Mouse (Mus musculus) midbrain, embryonic 14.5 days (tissue): Measurements from ENCODE around the gene Cxcl10. TPM values are rescaled to one million over a fixed set of nuclear protein-coding genes. Genes with fewer than 3 reads are reported as not detected.
A peak's percentile ranks its signal among the peaks of the same experiment; 100 is the strongest.

ENCODE experiments used
- ATAC-seq: fragments of 200-750 bp; cut with Nextera tagmentation; 2 replicates; pipeline ENCODE4 v1.8.0; 2017; ENCODE audit warnings: moderate number of reproducible peaks, moderate library complexity; ENCODE audit not compliant: low FRiP score, low TSS enrichment
- DNase-seq: peaks from one replicate; pipeline ENCODE4 v3.0.0-alpha.2; 2015
- H3K27ac ChIP-seq: fragments of 300-500 bp; sonication (generic); replicated peaks from 2 replicates; pipeline ENCODE4 v1.5.1; 2014; ENCODE audit warnings: mild to moderate bottlenecking, low read depth, low read length, moderate library complexity
- H3K27me3 ChIP-seq: fragments of 300-500 bp; sonication (generic); 2 replicates; pipeline ENCODE4 v1.6.1; 2014; ENCODE audit warnings: low read length, control low read depth, mixed read lengths; ENCODE audit not compliant: control insufficient read depth, insufficient read depth
- H3K36me3 ChIP-seq: fragments of 300-500 bp; sonication (generic); 2 replicates; pipeline ENCODE4 v1.6.1; 2014; ENCODE audit warnings: low read length, control low read depth; ENCODE audit not compliant: control insufficient read depth, insufficient read depth
- H3K4me1 ChIP-seq: fragments of 300-500 bp; sonication (generic); 2 replicates; pipeline ENCODE4 v1.6.1; 2014; ENCODE audit warnings: mild to moderate bottlenecking, antibody characterized with exemption, low read length, control low read depth; ENCODE audit not compliant: control insufficient read depth, insufficient read depth
- H3K4me2 ChIP-seq: fragments of 300-500 bp; sonication (generic); 2 replicates; pipeline ENCODE4 v1.6.1; 2014; ENCODE audit warnings: mild to moderate bottlenecking, low read length, moderate library complexity
- H3K4me3 ChIP-seq: fragments of 300-500 bp; sonication (generic); replicated peaks from 2 replicates; pipeline ENCODE4 v1.5.1; 2014; ENCODE audit warnings: low read depth, low read length
- H3K9ac ChIP-seq: fragments of 300-500 bp; sonication (generic); replicated peaks from 2 replicates; pipeline ENCODE4 v1.6.1; 2014; ENCODE audit warnings: mild to moderate bottlenecking, low read length, moderate library complexity
- H3K9me3 ChIP-seq: fragments of 300-500 bp; sonication (generic); 2 replicates; pipeline ENCODE4 v1.6.1; 2016; ENCODE audit warnings: low read length, control low read depth, mixed read lengths; ENCODE audit not compliant: control insufficient read depth
- WGBS: fragments of 180-500 bp; shearing (Covaris S2); extraction: QIAGEN DNeasy Blood & Tissue Kit; methylation state at CpG from one replicate; pipeline ENCODE4 v1.1.7; 2014; 5-methylcytosine and 5-hydroxymethylcytosine counted together
- polyA plus RNA-seq: library from polyadenylated mRNA; unstranded; fragments of >200 nt; fragmentation: Nextera tagmentation; extraction: Ambion mirVana; gene quantifications from 2 replicates; pipeline ENCODE4 v1.2.1, GENCODE M21; 2014

Gene Cxcl10
- polyA plus RNA-seq, 1 experiment from 2014 or later: 3.5 TPM

DNA sequence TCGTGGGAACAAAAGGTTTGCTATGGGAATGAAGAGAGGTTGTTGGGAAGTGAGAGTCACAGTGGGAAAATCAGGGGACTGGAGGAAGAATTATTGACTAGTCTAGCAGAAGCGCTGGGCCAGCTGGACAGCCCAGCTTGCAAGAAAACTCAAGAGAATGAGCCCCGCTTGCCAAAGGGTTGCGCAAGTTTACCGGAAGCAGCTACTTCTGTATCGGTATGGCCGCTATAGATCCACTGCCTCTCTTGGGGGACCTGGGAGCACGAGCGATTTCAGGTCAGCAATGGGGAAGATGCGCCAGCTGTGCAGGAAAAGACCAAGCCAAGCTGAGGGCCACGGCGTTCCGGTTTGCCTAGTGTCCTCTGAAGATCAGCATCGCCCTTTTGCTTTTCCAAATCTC lies 30.1 kb downstream of the Cxcl10 start:
- WGBS: 93% methylated on average over 14 of the region's 14 CpGs
- Histone ChIP-seq H3K4me2 (no peak overlapping the region), H3K27me3 (no peaks in the 10 kb centered on the region), H3K4me1 (no peaks in the 10 kb centered on the region), H3K9ac (no peak overlapping the region), H3K9me3 (no peaks in the 10 kb centered on the region), H3K27ac (no peak overlapping the region), H3K4me3 (no peak overlapping the region), H3K36me3 (no peaks in the 10 kb centered on the region)
- no peak for ATAC-seq
- no peak for DNase-seq

DNA sequence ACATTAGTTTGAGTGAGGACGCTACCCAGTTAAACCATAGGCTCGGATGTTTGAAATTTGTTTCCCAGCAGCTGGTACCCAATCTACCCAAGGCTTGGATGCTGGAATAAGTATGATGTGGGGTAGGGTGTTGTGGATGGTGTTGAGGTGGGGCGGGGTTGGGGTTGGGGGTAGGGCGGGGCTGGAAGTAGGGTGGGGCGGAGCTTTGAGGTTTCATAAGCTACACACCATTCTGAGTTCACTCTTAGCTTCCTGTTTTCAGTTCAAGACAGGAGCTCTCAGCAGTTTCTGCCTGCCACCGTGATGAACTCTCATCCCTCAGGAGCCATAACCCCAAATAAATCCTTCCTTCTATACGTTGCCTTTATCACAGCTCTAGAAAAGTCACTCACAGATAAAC lies 30.6 kb downstream of the Cxcl10 start:
- H3K4me1 ChIP-seq: no peaks in the 10 kb centered on the region
- no peak for ATAC-seq
- no peaks in the 10 kb centered on the region for H3K27me3 ChIP-seq
- no peak overlapping the region for H3K4me3 ChIP-seq
- 91% methylated on average over 7 of the region's 7 CpGs for WGBS
- H3K9ac ChIP-seq: no peak overlapping the region
- no peak overlapping the region for H3K4me2 ChIP-seq
- H3K9me3 ChIP-seq: no peaks in the 10 kb centered on the region
- H3K27ac ChIP-seq: no peak overlapping the region
- no peaks in the 10 kb centered on the region for H3K36me3 ChIP-seq
- no peak for DNase-seq

DNA sequence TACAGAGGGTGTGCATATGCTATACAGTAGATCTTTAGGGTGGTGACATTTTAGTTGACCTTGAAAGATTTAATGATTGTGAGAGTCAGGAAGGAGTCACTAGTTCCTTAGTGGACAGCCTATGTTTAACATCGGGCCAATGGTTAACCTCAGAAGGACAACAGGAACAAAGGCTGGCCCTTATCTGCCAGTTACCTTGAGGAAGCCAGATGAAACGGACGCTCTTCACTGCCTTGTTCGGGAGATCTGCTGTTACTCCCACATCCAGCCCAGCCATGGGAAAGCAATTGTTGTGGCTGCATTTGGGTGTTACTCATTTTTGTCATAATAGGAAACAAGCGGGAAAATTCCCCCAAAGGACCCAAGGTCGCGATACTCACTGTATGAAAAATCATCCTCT lies 34.9 kb downstream of the Cxcl10 start:
- ATAC-seq: no peak
- 80% methylated on average over 7 of the region's 7 CpGs for WGBS

DNA sequence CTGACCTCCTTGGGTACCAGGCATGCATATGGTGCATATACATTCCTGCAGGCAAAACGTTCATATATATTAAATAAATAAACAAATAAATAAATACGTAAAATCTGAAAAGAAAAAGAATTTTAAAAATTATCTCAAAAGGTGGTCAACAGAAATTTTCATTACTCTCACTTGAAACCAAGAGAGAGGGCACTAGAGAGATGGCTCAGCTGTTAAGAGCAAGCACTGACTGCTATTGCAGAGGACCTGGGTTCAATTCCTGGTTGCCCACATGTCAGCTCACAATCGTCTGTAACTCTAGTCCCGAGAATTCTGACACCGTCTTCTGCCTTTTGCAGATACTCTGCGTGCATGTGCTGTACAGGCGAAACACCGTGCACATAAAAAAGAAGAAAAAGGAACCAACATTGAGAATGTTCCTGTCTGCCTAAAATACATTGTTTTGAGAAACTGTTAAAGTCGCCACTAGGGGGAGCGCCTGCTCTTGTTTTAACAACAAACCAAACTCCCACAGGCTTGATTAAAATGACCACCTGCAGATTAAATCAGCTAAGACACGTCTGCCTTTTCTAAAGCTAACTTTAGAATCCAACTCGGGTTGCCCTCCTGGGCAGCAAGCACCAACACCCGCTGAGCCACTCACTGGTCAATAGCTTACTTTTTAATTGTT lies 36.5 kb downstream of the Cxcl10 start:
- Histone ChIP-seq H3K36me3 (no peaks in the 10 kb centered on the region), H3K4me1 (peaks cover 10% of the 10 kb centered on the region), H3K9me3 (no peaks in the 10 kb centered on the region), H3K4me2 (no peak overlapping the region), H3K27me3 (no peaks in the 10 kb centered on the region), H3K4me3 (no peak overlapping the region), H3K9ac (no peak overlapping the region), H3K27ac (no peak overlapping the region)
- WGBS: 16% methylated on average over 13 of the region's 13 CpGs
- DNase-seq (peak; percentile 96), ATAC-seq (no peak)

More for the DNA sequence above, 34.9 kb downstream of the Cxcl10 start:
- Histone ChIP-seq H3K27me3 (no peaks in the 10 kb centered on the region), H3K9me3 (no peaks in the 10 kb centered on the region), H3K4me2 (no peak overlapping the region), H3K4me1 (peaks cover 6% of the 10 kb centered on the region), H3K4me3 (no peak overlapping the region), H3K36me3 (no peaks in the 10 kb centered on the region), H3K9ac (no peak overlapping the region), H3K27ac (no peak overlapping the region)
- DNase-seq: no peak

DNA sequence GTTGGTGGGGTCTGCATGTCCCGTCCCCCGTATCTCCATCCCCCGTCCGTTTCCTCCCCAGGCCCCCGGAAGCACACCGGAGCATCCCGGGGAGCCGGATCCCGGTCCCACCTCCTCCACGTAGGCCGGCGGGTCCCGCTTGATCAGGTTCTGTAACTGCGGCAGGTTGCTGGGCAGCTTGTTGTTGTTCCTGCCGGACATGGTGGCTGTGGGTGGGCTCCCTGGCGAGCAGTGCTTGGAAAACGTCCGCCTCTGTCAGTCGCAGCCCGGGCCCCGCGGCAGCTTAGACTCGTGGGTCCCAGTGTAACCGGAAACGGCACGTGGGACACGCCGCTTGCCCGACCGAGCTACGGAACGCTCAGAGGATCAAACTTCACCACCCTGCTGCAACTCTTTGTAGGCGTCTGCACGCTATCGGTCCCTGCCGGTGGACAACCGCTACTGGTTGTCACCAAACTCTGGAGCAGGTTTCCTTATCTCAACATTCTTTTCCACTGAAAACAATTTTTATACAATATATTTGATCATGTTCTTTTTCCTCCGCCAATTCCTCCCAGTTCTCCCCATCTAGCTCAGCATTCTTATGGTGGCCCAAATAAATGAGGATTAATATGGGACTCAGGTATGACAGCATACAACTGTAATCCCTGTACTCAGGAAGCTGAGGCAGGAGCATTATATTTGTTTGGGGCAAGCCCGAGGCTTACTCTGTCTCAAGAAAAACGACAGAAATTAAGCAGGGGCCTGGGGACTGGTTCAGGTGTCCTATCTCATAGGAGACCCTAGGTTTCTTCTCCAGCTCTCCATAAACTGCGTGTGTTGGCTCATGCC lies 38.8 kb downstream of the Cxcl10 start, which contains the start of gene Sdad1:
Gene Sdad1, minus strand, starts transcription at position 799 of the 831 bp plus-strand sequence.
- Histone ChIP-seq H3K4me3 (peak within 1 kb of the TSS; percentile 87), H3K9ac (peak within 1 kb of the TSS; percentile 72), H3K27me3 (no peaks in the 10 kb centered on the region), H3K4me1 (peaks cover 10% of the 10 kb centered on the region), H3K9me3 (no peaks in the 10 kb centered on the region), H3K4me2 (peak within 1 kb of the TSS; percentile 76), H3K27ac (peak within 1 kb of the TSS; percentile 41; the same call in 1 of the 2 replicates), H3K36me3 (peaks cover 5% of the 10 kb centered on the region; the same call in 1 of the 2 replicates)
- 2% methylated on average over 41 of the region's 41 CpGs for WGBS
- peak; percentile 94 for ATAC-seq
- DNase-seq: peak; percentile 97

DNA sequence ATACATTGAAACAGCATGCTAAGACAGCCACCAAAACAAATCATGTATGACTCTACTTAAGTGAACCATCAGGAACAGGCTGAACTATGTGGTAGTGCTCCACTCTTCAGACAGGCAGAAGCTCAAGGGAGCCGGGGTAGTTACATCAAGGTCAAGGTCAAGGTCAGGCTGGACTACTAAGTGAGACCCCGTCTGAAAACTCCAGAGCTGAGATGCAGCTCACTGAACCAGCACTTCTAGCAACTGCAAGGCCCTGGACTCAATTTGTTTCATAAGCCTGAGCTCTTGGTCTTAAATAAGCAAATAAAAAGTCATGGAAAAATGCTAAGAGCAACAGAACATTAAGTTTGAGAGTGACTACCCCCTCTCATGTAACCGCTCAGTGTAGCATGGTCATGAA lies 44.4 kb downstream of the Cxcl10 start:
- H3K4me2 ChIP-seq: no peak overlapping the region
- no peaks in the 10 kb centered on the region for H3K9me3 ChIP-seq

DNA sequence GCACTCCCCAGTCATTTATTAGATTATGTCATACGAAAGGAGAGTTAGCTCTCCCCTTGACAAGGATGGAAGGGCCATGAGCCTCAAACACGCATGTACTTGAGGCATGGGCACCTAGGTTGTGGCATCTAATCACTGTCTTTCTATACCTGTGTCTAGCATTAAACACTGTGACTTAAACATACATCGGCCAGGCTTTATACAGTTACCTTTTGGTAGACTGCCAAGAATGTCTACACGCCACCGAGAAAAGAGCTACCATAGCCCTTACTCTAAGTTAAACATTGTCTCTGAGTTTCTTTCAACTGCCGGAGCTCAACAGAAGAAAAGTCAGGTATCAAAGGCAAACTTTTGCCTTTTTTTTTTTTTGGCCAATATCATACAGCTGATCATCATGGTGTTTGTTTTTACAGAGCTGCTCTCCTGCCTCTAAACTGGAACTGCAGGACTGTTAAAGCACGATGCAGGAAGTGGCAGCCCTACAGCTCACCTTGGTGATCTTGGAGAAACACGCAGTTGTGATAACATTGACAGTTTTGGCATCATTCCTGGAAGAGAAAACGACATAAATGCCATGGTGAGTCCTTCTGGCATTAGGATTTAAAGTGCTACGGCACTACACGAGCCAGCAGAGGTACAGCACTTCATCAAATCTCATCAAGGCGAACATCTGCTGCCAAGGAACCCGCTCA lies 46.4 kb downstream of the Cxcl10 start:
- 96% methylated on average over 13 of the region's 13 CpGs for WGBS
- DNase-seq (no peak), ATAC-seq (no peak)
- Histone ChIP-seq H3K27ac (no peak overlapping the region), H3K4me3 (no peak overlapping the region), H3K9ac (no peak overlapping the region), H3K36me3 (peaks cover 72% of the 10 kb centered on the region), H3K4me1 (no peaks in the 10 kb centered on the region), H3K9me3 (no peaks in the 10 kb centered on the region), H3K4me2 (no peak overlapping the region), H3K27me3 (no peaks in the 10 kb centered on the region)

More for the DNA sequence above, 44.4 kb downstream of the Cxcl10 start:
- H3K36me3 ChIP-seq: peaks cover 57% of the 10 kb centered on the region
- H3K4me1 ChIP-seq: peaks cover 6% of the 10 kb centered on the region
- ATAC-seq (no peak), DNase-seq (no peak)
- H3K9ac ChIP-seq: no peak overlapping the region
- H3K4me3 ChIP-seq: no peak overlapping the region
- H3K27ac ChIP-seq: no peak overlapping the region
- WGBS: 89% methylated on average over 3 of the region's 3 CpGs
- H3K27me3 ChIP-seq: no peaks in the 10 kb centered on the region
